Mouse (Mus musculus): ENCODE measurements around the gene Mga. TPM values are rescaled to one million over a fixed set of nuclear protein-coding genes. Genes with fewer than 3 reads are reported as not detected.

Mga gene
- polyA plus RNA-seq, 1 experiment = 14.7 TPM

DNA sequence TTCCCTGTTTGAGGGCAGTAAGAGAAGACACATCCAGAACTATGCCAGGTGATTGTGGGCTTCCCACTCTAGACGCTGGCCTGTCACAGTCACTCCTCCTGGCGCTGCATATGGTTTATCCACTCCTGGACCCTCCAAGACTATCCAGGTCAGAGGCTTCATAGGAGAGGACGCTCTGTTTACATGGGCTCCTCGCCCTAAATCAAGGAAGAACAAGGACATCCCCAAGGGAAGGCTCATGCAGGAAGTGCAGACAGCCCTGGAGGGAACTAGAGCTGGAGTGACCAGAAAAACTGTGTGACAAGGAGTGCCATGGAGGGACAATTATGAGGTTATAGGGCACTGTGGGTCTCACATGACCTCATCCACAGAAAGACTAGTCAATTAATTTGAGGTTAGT is 100.3 kb downstream of the Mga start:
- no peaks in the 10 kb centered on the region for H3K36me3 ChIP-seq (ENCODE audit: control insufficient read depth, insufficient read depth, low read length)
- no peak for TF ChIP-seq POLR2A (IDR thresholded peaks at IDR 0.05; ENCODE audit: low read depth, low read length)
- no peak for TF ChIP-seq CTCF (conservative IDR thresholded peaks at IDR 0.05; ENCODE audit: insufficient read depth, insufficient read length, low read depth, low read length)
- WGBS = 76% methylated on average over 4 of the region's 4 CpGs
- no peak overlapping the region for H3K4me3 ChIP-seq (ENCODE audit: insufficient read depth, low read depth, low read length)
- no peaks in the 10 kb centered on the region for H3K27me3 ChIP-seq (replicated peaks; ENCODE audit: control insufficient read depth, insufficient read depth, low read length)
- DNase-seq = no peak
- peak overlapping the region; percentile 11; the same call in 1 of the 2 replicates for H3K27ac ChIP-seq (ENCODE audit: insufficient read depth, low read depth, low read length)
- peaks cover 27% of the 10 kb centered on the region for H3K4me1 ChIP-seq (ENCODE audit: control insufficient read depth, insufficient read depth, low read length)

DNA sequence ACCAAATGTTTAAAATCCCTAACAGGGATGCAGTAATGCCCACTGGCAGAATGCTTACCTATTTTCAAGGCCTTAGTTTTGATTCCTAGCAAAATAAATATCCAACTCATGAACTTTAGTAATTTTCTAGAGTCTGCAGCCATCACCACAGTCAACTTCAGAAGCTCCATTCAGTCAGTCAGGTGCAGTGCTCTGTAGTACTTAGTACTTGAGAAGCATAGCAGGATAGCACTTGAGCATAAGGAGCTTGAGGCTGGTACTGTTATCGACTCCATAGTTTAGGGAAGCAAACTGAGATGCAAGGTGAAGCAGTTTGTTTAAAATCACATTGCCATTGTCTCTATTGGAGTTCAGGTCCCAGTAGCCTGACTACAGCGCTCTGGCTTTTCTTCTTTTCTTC is 102.7 kb downstream of the Mga start:
- no peak for TF ChIP-seq CTCF (conservative IDR thresholded peaks at IDR 0.05; ENCODE audit: insufficient read depth, insufficient read length, low read depth, low read length)
- no peak for TF ChIP-seq POLR2A (IDR thresholded peaks at IDR 0.05; ENCODE audit: low read depth, low read length)
- Histone ChIP-seq H3K36me3 (ENCODE audit: control insufficient read depth, insufficient read depth, low read length) (no peaks in the 10 kb centered on the region), H3K4me1 (ENCODE audit: control insufficient read depth, insufficient read depth, low read length) (peaks cover 27% of the 10 kb centered on the region), H3K4me3 (ENCODE audit: insufficient read depth, low read depth, low read length) (no peak overlapping the region), H3K27ac (ENCODE audit: insufficient read depth, low read depth, low read length) (no peak overlapping the region), H3K27me3 (replicated peaks; ENCODE audit: control insufficient read depth, insufficient read depth, low read length) (no peaks in the 10 kb centered on the region)
- DNase-seq = no peak
- WGBS = 96% methylated on average over 2 of the region's 2 CpGs

DNA sequence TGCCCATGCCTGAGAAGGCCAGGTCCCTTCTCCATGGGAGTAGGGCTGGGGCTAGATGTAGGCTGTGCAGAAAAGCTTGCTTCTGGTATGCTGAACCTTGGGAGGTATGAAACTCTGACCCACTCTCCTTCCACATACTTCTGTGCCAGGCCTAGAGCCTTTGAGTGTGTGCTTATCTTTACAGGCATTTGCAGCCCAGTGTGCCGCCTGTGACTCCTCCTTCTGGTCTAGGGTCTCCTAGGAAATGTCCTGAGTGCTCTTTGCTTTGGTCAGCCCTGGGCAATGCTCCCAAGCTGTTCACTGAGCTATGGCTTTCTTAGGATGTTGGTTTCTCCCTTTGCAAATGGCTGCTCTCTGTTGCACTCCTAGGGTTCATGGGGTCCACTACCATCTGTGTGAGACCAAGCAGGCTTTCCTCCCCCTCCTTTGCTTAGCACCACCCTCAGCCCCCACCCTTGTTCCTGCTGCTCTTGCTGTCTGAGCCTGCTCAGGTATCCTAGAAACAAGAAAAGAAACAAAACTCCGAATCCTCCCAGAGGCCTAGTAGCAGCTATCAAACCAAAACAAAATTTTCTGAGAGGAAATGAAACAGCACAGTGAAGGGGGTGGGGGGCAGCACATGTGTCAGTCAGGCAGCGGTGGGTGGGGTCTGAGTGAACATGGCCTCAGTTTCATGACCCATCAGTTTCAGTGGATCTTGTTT is 104.0 kb downstream of the Mga start:
- no peaks in the 10 kb centered on the region for H3K36me3 ChIP-seq (ENCODE audit: control insufficient read depth, insufficient read depth, low read length)
- H3K4me3 ChIP-seq (ENCODE audit: insufficient read depth, low read depth, low read length) = no peak overlapping the region
- peak; percentile 45 for DNase-seq
- no peaks in the 10 kb centered on the region for H3K27me3 ChIP-seq (replicated peaks; ENCODE audit: control insufficient read depth, insufficient read depth, low read length)
- WGBS = 61% methylated on average over 3 of the region's 3 CpGs
- H3K4me1 ChIP-seq (ENCODE audit: control insufficient read depth, insufficient read depth, low read length) = peaks cover 18% of the 10 kb centered on the region
- H3K27ac ChIP-seq (ENCODE audit: insufficient read depth, low read depth, low read length) = no peak overlapping the region
- no peak for TF ChIP-seq CTCF (conservative IDR thresholded peaks at IDR 0.05; ENCODE audit: insufficient read depth, insufficient read length, low read depth, low read length)
- no peak for TF ChIP-seq POLR2A (IDR thresholded peaks at IDR 0.05; ENCODE audit: low read depth, low read length)

DNA sequence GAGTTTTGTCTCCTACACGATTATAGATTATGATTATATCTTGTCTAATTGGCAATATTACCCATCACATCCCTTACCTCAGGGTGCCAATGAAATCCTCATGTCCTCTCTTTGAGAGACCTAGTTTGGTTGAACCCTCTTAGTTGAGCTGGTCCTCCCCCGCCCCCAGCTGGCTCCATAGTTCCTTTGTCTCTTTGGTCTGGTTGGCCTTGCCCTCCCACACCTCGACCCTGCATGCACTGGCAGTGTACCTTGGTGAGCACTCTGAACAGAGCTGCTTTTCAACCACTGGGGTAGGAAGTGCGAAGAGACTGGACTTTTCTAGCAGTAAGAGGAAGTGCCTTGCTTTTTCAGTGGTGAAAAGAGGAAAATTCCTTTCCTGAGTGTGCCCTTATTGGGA is 104.9 kb downstream of the Mga start:
- TF ChIP-seq POLR2A (IDR thresholded peaks at IDR 0.05; ENCODE audit: low read depth, low read length) = no peak
- no peak for TF ChIP-seq CTCF (conservative IDR thresholded peaks at IDR 0.05; ENCODE audit: insufficient read depth, insufficient read length, low read depth, low read length)
- Histone ChIP-seq H3K4me3 (ENCODE audit: insufficient read depth, low read depth, low read length) (no peak overlapping the region), H3K27me3 (replicated peaks; ENCODE audit: control insufficient read depth, insufficient read depth, low read length) (no peaks in the 10 kb centered on the region), H3K4me1 (ENCODE audit: control insufficient read depth, insufficient read depth, low read length) (peaks cover 15% of the 10 kb centered on the region), H3K27ac (ENCODE audit: insufficient read depth, low read depth, low read length) (no peak overlapping the region), H3K36me3 (ENCODE audit: control insufficient read depth, insufficient read depth, low read length) (no peaks in the 10 kb centered on the region)
- 65% methylated on average over 4 of the region's 4 CpGs for WGBS
- no peak for DNase-seq

DNA sequence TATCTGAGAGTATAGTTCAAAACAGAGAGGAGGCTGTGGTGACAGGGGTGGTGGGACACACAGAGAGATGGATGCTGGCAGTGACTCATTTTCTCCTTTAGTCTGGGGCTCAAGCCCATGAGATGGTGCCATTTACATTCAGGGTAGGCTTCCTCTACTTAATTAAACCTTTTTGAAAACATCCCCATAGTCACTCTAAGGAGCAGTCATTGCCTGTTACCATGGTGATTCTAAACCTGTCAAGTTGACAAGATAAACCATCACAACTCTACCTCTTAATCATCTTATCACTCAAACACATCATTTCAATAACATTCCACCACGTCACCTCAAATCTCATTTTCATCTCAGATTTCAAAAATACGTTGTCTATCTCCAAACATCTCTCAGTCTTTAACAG is 106.9 kb downstream of the Mga start:
- H3K4me1 ChIP-seq (ENCODE audit: control insufficient read depth, insufficient read depth, low read length) = peaks cover 11% of the 10 kb centered on the region
- TF ChIP-seq CTCF (conservative IDR thresholded peaks at IDR 0.05; ENCODE audit: insufficient read depth, insufficient read length, low read depth, low read length) (no peak), POLR2A (IDR thresholded peaks at IDR 0.05; ENCODE audit: low read depth, low read length) (no peak)
- H3K27me3 ChIP-seq (replicated peaks; ENCODE audit: control insufficient read depth, insufficient read depth, low read length) = no peaks in the 10 kb centered on the region
- 94% methylated on average over 2 of the region's 2 CpGs for WGBS
- DNase-seq = no peak
- H3K27ac ChIP-seq (ENCODE audit: insufficient read depth, low read depth, low read length) = no peak overlapping the region
- no peak overlapping the region for H3K4me3 ChIP-seq (ENCODE audit: insufficient read depth, low read depth, low read length)
- no peaks in the 10 kb centered on the region for H3K36me3 ChIP-seq (ENCODE audit: control insufficient read depth, insufficient read depth, low read length)

DNA sequence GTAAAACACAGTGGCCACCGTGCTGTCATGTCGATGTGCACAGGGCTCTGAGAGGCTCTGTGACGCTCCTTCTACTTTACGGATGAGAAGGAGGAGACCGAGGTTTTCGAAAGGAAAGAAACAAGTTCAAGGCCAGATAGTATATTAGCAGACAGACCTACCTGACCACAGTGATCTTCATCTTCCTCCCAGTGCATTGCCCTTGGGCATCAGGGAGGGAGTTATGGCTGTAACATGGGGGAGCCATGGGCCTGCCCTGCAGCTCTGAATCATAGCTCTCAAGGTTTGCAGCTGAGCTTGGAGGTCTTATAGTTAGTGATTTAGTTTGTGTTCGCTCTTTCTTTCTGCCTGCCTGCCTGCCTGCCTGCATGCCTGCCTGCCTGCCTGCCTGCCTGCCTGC is 109.7 kb downstream of the Mga start:
- H3K27ac ChIP-seq (ENCODE audit: insufficient read depth, low read depth, low read length) = no peak overlapping the region
- H3K36me3 ChIP-seq (ENCODE audit: control insufficient read depth, insufficient read depth, low read length) = no peaks in the 10 kb centered on the region
- peaks cover 8% of the 10 kb centered on the region for H3K4me1 ChIP-seq (ENCODE audit: control insufficient read depth, insufficient read depth, low read length)
- no peak overlapping the region for H3K4me3 ChIP-seq (ENCODE audit: insufficient read depth, low read depth, low read length)
- WGBS = 92% methylated on average over 7 of the region's 7 CpGs
- no peaks in the 10 kb centered on the region for H3K27me3 ChIP-seq (replicated peaks; ENCODE audit: control insufficient read depth, insufficient read depth, low read length)
- TF ChIP-seq CTCF (conservative IDR thresholded peaks at IDR 0.05; ENCODE audit: insufficient read depth, insufficient read length, low read depth, low read length) (no peak), POLR2A (IDR thresholded peaks at IDR 0.05; ENCODE audit: low read depth, low read length) (no peak)
- DNase-seq = no peak

DNA sequence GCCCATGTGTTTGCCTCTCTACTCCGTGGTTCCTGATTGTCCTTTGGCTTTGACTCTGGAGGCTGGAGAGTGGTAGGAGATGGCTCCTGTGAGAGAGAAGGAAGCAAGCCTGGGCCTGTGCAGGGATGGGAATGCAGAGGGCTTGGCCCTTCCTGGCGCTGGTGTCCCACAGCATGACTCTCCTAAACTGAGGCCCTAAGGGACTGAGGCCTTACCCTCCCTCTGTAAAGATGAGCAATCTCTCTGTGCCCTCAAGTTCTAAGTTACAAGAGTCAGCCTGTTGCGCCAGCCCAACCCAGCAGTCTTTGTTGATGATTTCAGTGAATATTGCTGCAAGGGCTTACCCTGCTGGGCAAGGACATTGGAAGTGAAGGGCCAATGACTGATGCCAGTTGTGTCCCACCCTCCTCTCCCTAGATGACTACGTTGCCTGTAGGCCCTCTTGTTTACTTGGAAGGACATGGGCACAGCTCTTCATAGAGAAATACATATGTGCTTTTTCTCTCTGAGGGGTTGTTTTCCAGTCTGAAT is 110.7 kb downstream of the Mga start:
- Histone ChIP-seq H3K27ac (ENCODE audit: insufficient read depth, low read depth, low read length) (no peak overlapping the region), H3K4me1 (ENCODE audit: control insufficient read depth, insufficient read depth, low read length) (peaks cover 8% of the 10 kb centered on the region), H3K27me3 (replicated peaks; ENCODE audit: control insufficient read depth, insufficient read depth, low read length) (no peaks in the 10 kb centered on the region), H3K4me3 (ENCODE audit: insufficient read depth, low read depth, low read length) (no peak overlapping the region), H3K36me3 (ENCODE audit: control insufficient read depth, insufficient read depth, low read length) (no peaks in the 10 kb centered on the region)
- no peak for DNase-seq
- 79% methylated on average over 4 of the region's 4 CpGs for WGBS
- TF ChIP-seq CTCF (conservative IDR thresholded peaks at IDR 0.05; ENCODE audit: insufficient read depth, insufficient read length, low read depth, low read length) (no peak), POLR2A (IDR thresholded peaks at IDR 0.05; ENCODE audit: low read depth, low read length) (no peak)
